Mouse (Mus musculus) gastrocnemius, postnatal 14 days (tissue): Measurements from ENCODE around the gene Rrp7a. TPM values are rescaled to one million over a fixed set of nuclear protein-coding genes. Genes with fewer than 3 reads are reported as not detected.
A peak's percentile ranks its signal among the peaks of the same experiment; 100 is the strongest.

Experiments used
- DNase-seq: peaks from one replicate; pipeline ENCODE4 v3.0.0; 2021; ENCODE audit warnings: mixed read lengths
- intact Hi-C: fragments of 180-260 bp; cut with DNase I; formaldehyde crosslinking; loops from one replicate; pipeline ENCODE4 v1.15.1; 2025; ENCODE audit warnings: low total_unique reads
- total RNA-seq, 2 experiments: library from RNA; stranded (reverse); gene quantifications; 2 replicates each; pipeline ENCODE4 v1.2.3; 2021

Gene Rrp7a
- total RNA-seq, 2 experiments from 2014 or later = 40.2 to 41.2 TPM

- DNase-seq = no peak
- intact Hi-C loops = no loop called here
Observed at GRCm38 (mm10) chr15:83084022-83084640, 38.5 kb downstream of the Rrp7a start.

GRCm38 (mm10) chr15:83083530-83083929 is 39.1 kb downstream of the Rrp7a start:
- intact Hi-C loops = no loop called here
- no peak for DNase-seq

GRCm38 (mm10) chr15:83075607-83076525 is 46.7 kb downstream of the Rrp7a start:
- intact Hi-C loops = no loop called here
- no peak for DNase-seq

- DNase-seq = no peak
- intact Hi-C loops = no loop called here
Observed at GRCm38 (mm10) chr15:83074179-83074578, 48.4 kb downstream of the Rrp7a start.

GRCm38 (mm10) chr15:83071752-83072151 is 50.8 kb downstream of the Rrp7a start:
- DNase-seq = no peak
- intact Hi-C loops = no loop called here

- intact Hi-C loops = no loop called here
- peak; percentile 35 for DNase-seq
Observed at GRCm38 (mm10) chr15:83070942-83071341, 51.7 kb downstream of the Rrp7a start.

- DNase-seq = no peak
- intact Hi-C loops = no loop called here
Observed at GRCm38 (mm10) chr15:83068270-83068669, 54.3 kb downstream of the Rrp7a start.

- DNase-seq = no peak
- intact Hi-C loops = no loop called here
Observed at GRCm38 (mm10) chr15:83065543-83065942, 57.1 kb downstream of the Rrp7a start.

Other genes starting within 250 kb of the Rrp7a start
- gene Tcf20, start 134.9 kb downstream of the Rrp7a start, total RNA-seq = 10 to 100 TPM; 21.9 to 26.0 TPM
- 1 to 10 TPM; 1.0 to 1.4 TPM for gene Nfam1, start 89.5 kb downstream of the Rrp7a start, total RNA-seq
- gene Serhl, start 33.3 kb downstream of the Rrp7a start, total RNA-seq = 10 to 100 TPM; 31.9 to 32.5 TPM
- 10 to 100 TPM; 25.8 to 26.5 TPM for gene Poldip3, start 26.6 kb upstream of the Rrp7a start, total RNA-seq
- gene Cyb5r3, start 49.8 kb upstream of the Rrp7a start, total RNA-seq = 10 to 100 TPM; 69.1 to 74.4 TPM
- gene A4galt, start 129.0 kb upstream of the Rrp7a start, total RNA-seq = 1 to 10 TPM; 5.7 to 7.4 TPM
- gene Arfgap3, start 227.4 kb upstream of the Rrp7a start, total RNA-seq = 10 to 100 TPM in 1 of 2 experiments, 1 to 10 TPM in 1; 9.7 to 10.0 TPM